Mouse (Mus musculus) mouse trophoblast stem cell (cell line): Measurements from ENCODE around the gene Stra6l.

Experiments used
- in situ Hi-C, 2 experiments: fragments of 300-500 bp; cut with MseI, MboI; formaldehyde crosslinking; loops; 2 replicates in 1 of 2; 3 replicates in 1 of 2; pipeline ENCODE4 v1.15.1; 2025

Stra6l gene

GRCm38 (mm10) chr4:45848109-45848824 is at the start of gene Stra6l:
TSS of gene Stra6l (plus strand) at chr4:45848664.
- in situ Hi-C loops, result no loop called here

GRCm38 (mm10) chr4:45798964-45799363 is 49.5 kb upstream of the Stra6l start, which contains the start of gene Aldh1b1:
TSS of gene Aldh1b1 (plus strand) at chr4:45799022.
- in situ Hi-C loops, result no loop called here

DNA sequence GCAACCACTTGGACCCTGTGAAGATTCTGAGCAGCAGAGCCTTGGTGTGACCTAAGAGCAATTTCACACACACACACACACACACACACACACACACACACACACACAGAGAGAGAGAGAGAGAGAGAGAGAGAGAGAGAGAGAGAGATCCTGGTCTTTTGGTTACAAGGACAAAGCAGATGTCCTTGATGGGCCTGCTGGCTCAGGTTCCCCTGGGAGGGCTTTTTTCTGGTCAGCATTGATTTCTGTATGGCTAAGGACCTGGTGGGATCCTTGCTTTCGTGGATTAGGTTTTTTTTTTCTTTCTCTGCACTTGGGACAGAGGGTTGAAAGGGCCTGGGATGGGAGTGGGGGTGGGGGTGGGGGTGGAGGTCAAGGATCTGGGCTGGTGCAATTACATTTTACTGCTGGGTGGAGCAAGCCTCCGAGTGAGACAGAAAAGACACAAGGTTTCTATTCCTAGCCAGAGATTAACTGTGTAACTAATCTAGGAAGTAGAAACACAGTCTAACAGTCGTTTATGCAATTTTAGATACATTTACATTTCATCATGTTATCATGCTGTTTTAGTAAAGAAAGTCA is 48.4 kb upstream of the Stra6l start:
- in situ Hi-C loops, result loop anchor here in 1 of 2 experiments (25.0 kb wide), 1 partner anchor 388 kb away; the partner anchor contains the start of gene Slc25a51

DNA sequence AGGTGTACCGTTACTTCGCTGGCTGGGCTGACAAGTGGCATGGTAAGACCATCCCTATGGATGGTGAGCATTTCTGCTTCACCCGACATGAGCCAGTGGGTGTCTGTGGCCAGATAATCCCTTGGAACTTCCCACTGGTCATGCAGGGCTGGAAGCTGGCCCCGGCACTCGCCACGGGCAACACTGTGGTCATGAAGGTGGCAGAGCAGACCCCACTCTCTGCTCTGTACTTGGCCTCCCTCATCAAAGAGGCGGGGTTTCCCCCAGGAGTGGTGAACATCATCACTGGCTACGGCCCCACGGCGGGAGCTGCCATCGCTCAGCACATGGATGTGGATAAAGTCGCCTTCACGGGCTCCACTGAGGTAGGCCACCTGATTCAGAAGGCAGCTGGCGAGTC is 45.6 kb upstream of the Stra6l start:
- in situ Hi-C loops, result loop anchor here in 1 of 2 experiments (25.0 kb wide), 1 partner anchor 391 kb away; the partner anchor contains the start of gene Slc25a51

GRCm38 (mm10) chr4:45808034-45808433 is 40.4 kb upstream of the Stra6l start:
- in situ Hi-C loops, result loop anchor here in 1 of 2 experiments (25.0 kb wide), 1 partner anchor 396 kb away; the partner anchor contains the start of gene Slc25a51

- in situ Hi-C loops, result loop anchor here in 1 of 2 experiments (25.0 kb wide), 1 partner anchor 399 kb away; the partner anchor contains the start of gene Slc25a51
Measured at GRCm38 (mm10) chr4:45811250-45811649, 37.2 kb upstream of the Stra6l start.

- in situ Hi-C loops, result loop anchor here in 1 of 2 experiments (25.0 kb wide), 1 partner anchor 403 kb away; the partner anchor contains the start of gene Slc25a51
Measured at GRCm38 (mm10) chr4:45815542-45815941, 32.9 kb upstream of the Stra6l start.

DNA sequence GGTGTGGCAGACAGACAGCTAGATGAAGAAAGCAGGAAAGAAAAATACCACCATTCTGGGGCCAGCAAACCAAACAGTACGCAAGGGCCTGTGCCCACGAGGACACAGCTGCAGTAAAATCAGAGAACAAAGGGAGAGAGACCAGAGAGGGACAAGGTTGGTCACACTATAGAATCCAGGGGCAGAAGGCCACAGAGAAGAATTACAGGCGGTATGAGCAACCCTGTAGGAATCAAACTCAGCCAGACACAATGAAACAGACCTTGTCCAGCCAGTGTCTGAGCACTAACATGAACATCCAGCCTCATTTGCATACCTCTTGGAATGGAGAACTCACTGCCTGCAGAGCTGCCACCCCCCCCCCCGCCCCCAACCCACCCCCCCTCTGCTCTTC is 29.7 kb upstream of the Stra6l start:
- in situ Hi-C loops, result loop anchor here in 1 of 2 experiments (25.0 kb wide), 1 partner anchor 407 kb away; the partner anchor contains the start of gene Slc25a51

DNA sequence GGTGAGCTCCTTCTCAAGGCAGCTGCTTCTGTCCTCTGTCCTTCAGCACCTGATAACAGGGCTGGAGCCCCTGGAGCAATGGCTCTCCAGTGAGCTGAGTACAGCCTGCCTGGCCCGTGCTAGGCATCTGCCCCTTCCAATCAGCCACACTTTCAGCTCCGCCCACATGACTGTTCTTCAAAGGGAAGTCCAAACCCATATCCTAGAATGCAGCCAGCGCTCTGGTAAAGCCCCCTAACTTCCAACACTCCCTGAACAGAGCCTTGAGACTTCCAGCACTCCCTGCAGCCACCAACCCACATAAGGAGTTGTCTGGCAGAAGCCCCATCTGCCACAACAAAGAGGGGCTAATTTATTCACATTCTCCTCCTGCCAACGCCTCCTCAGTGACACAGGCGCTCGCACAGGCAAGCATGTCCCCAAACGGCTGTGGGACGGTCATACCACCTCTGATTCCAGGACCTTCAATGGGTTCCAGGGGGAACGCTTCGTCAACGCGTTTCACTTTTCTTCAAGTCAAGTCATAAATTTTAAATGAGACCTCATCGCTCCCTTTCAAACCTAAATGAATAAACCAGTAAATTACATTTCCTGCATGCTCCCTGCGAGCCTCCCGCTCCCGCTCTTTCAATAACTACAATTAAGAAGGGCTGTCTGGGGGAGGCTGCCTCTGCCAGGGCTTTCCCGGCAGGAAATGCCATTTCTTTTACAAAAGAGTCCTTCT is 29.1 kb upstream of the Stra6l start:
- in situ Hi-C loops, result loop anchor here in 1 of 2 experiments (25.0 kb wide), 1 partner anchor 407 kb away; the partner anchor contains the start of gene Slc25a51

GRCm38 (mm10) chr4:45820074-45820830 is 28.2 kb upstream of the Stra6l start:
- in situ Hi-C loops, result loop anchor here in 1 of 2 experiments (25.0 kb wide), 1 partner anchor 408 kb away; the partner anchor contains the start of gene Slc25a51

DNA sequence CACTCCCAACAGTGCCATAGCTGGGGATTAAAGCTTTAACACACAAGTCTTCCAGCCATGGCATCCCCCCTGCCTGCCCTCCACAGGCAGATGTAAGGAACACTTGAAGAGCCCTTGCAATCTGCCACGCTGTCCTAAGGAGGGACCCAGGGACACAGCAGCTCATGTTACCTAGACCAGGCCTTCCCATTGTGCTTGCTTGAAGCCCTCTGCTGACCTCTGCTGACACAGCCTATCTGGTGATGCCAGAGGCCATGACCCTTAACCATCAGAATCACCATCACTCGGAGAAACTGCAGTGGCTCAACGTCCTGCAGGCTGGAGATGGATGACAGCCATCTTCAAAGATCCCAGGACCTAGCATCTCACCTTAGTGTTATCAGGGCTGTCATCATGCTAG is 26.5 kb upstream of the Stra6l start:
- in situ Hi-C loops, result loop anchor here in 1 of 2 experiments (25.0 kb wide), 1 partner anchor 410 kb away; the partner anchor contains the start of gene Slc25a51

GRCm38 (mm10) chr4:45822781-45823575 is 25.5 kb upstream of the Stra6l start:
- in situ Hi-C loops, result loop anchor here in 1 of 2 experiments (25.0 kb wide), 1 partner anchor 411 kb away; the partner anchor contains the start of gene Slc25a51

- in situ Hi-C loops, result loop anchor here in 1 of 2 experiments (25.0 kb wide), 1 partner anchor 412 kb away; the partner anchor contains the start of gene Slc25a51
Measured at GRCm38 (mm10) chr4:45824049-45824760, 24.3 kb upstream of the Stra6l start.

DNA sequence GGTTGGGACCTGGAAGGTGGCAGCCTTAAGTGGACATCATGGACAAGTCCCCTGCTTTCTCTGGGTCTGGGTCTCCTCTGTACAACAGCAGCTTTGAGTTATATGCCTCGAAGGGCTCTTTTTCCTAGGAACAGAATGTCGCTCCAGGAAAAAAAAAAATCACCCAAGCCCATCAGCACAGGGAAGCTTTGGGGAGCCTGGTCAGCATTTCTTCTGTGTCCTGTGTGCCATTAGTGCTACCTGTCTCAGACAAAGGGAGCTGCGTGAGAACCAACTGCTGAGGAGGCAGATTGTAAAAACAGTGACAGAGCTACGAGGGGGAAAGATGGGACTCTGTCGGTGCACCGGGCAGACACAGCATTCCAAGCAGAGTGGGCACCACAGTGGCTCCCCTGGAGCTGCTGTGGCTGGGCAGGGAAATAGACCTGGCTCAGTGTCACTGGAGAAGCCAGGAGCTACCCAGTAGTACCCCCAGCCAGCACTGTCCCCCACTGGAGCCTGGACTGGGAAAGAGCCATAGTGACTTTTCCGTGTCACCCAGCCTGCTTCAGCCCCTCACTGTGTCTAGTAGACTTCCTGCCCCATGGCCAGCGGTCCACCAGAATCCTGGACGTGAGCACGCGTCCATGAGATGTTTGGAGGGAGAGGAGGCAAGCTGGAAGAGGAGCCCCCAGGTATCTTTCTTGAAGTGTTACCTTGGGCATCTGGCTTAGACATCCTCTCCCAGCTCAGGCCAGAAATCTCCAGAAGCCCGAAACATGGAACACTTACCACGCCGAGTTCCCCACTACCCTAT is 23.5 kb upstream of the Stra6l start:
- in situ Hi-C loops, result loop anchor here in 1 of 2 experiments (25.0 kb wide), 1 partner anchor 413 kb away; the partner anchor contains the start of gene Slc25a51

- in situ Hi-C loops, result no loop called here
Measured at GRCm38 (mm10) chr4:45826275-45827040, 22.0 kb upstream of the Stra6l start, which contains the start of gene Igfbpl1. TSS of gene Igfbpl1 (minus strand) at chr4:45826923.

- in situ Hi-C loops, result no loop called here
Measured at GRCm38 (mm10) chr4:45829907-45830759, 18.3 kb upstream of the Stra6l start.
